Comparison of ENCODE assay signal across 1 mouse cellular context in genomic region chr5:117357478-117358247, GRCm38 (mm10).
TF ChIP-seq lines count a peak whose summit lies in the region.

No protein-coding gene starts in this region.

TF ChIP-seq in MEL, 35 proteins besides CTCF, POLR2A, EP300 and RAD21 (continued from another document):
- TF ChIP-seq USF2 (IDR thresholded peaks at IDR 0.05; ENCODE audit: borderline replicate concordance in 1 of 2, insufficient read depth in 1 of 2, low read depth in 1 of 2, low read length in 2 of 2) (no peak), MAFK (IDR thresholded peaks at IDR 0.05; ENCODE audit: borderline replicate concordance, low read depth, low read length) (no peak), POLR2AphosphoS2 (IDR thresholded peaks at IDR 0.05; ENCODE audit: low read length) (no peak), ETS1 (IDR thresholded peaks at IDR 0.05; ENCODE audit: low read depth, low read length) (0 out of 2 replicates have a peak, but pooled peaks have one; percentile 2), ZMIZ1 (IDR thresholded peaks at IDR 0.05; ENCODE audit: low read depth, low read length) (no peak), RCOR1 (IDR thresholded peaks at IDR 0.05; ENCODE audit: low read depth, low read length) (no peak), SIN3A (IDR thresholded peaks at IDR 0.05; ENCODE audit: low read length) (peak; percentile 47; the same call in 1 of the 2 replicates), JUND (IDR thresholded peaks at IDR 0.05; ENCODE audit: low read depth, low read length) (no peak)
